Mouse (Mus musculus) embryonic facial prominence, embryonic 13.5 days (tissue): ENCODE measurements around the gene Tmem132b. TPM values are rescaled to one million over a fixed set of nuclear protein-coding genes. Genes with fewer than 3 reads are reported as not detected.

ENCODE experiments used
- ATAC-seq: fragments of 200-750 bp; cut with Nextera tagmentation; 2 replicates; pipeline ENCODE4 v1.8.0; 2017; ENCODE audit warnings: low read depth; ENCODE audit not compliant: insufficient number of reproducible peaks, insufficient read depth, low FRiP score, low TSS enrichment
- H3K27ac ChIP-seq: fragments of 300-500 bp; sonication (generic); 2 replicates; pipeline ENCODE4 v1.5.1; 2015; ENCODE audit warnings: moderate library complexity, mild to moderate bottlenecking, inconsistent platforms
- H3K27me3 ChIP-seq: fragments of 300-500 bp; sonication (generic); 2 replicates; pipeline ENCODE4 v1.6.1; 2015; ENCODE audit warnings: mild to moderate bottlenecking, inconsistent platforms
- H3K36me3 ChIP-seq: fragments of 300-500 bp; sonication (generic); 2 replicates; pipeline ENCODE4 v1.6.1; 2015; ENCODE audit warnings: mild to moderate bottlenecking, inconsistent platforms
- H3K4me1 ChIP-seq: fragments of 300-500 bp; sonication (generic); 2 replicates; pipeline ENCODE4 v1.6.1; 2015; ENCODE audit warnings: inconsistent platforms
- H3K4me2 ChIP-seq: fragments of 300-500 bp; sonication (generic); 2 replicates; pipeline ENCODE4 v1.6.1; 2015; ENCODE audit warnings: moderate library complexity, mild to moderate bottlenecking, inconsistent platforms
- H3K4me3 ChIP-seq: fragments of 300-500 bp; sonication (generic); 2 replicates; pipeline ENCODE4 v1.5.1; 2015; ENCODE audit warnings: mild to moderate bottlenecking, inconsistent platforms
- H3K9ac ChIP-seq: fragments of 300-500 bp; sonication (generic); 2 replicates; pipeline ENCODE4 v1.6.1; 2015; ENCODE audit warnings: mild to moderate bottlenecking, inconsistent platforms
- H3K9me3 ChIP-seq: fragments of 300-500 bp; sonication (generic); 2 replicates; pipeline ENCODE4 v1.6.1; 2016; ENCODE audit warnings: inconsistent platforms
- WGBS: fragments of 180-500 bp; shearing (Covaris S2); methylation state at CpG from one replicate; pipeline ENCODE4 v1.1.7; 2015; ENCODE audit warnings: mixed read lengths; 5-methylcytosine and 5-hydroxymethylcytosine counted together
- polyA plus RNA-seq: library from polyadenylated mRNA; unstranded; fragments of >200 nt; fragmentation: Nextera tagmentation; extraction: Ambion mirVana; gene quantifications from 2 replicates; pipeline ENCODE4 v1.2.1, GENCODE M21; 2015

Gene Tmem132b
- polyA plus RNA-seq, 1 experiment from 2014 or later, result 0.11 TPM

- Histone ChIP-seq H3K9ac (no peak overlapping the region), H3K9me3 (no peaks in the 10 kb centered on the region), H3K4me2 (no peak overlapping the region), H3K27me3 (no peaks in the 10 kb centered on the region), H3K27ac (no peak overlapping the region), H3K4me1 (no peaks in the 10 kb centered on the region), H3K36me3 (no peaks in the 10 kb centered on the region), H3K4me3 (no peak overlapping the region)
- WGBS, result 69% methylated on average over 11 of the region's 11 CpGs
- no peak for ATAC-seq
Observed at GRCm38 (mm10) chr5:125685681-125686331, 154.2 kb downstream of the Tmem132b start.

GRCm38 (mm10) chr5:125692538-125692937 lies 161.0 kb downstream of the Tmem132b start:
- no peak overlapping the region for H3K27ac ChIP-seq
- H3K4me1 ChIP-seq, result no peaks in the 10 kb centered on the region
- H3K27me3 ChIP-seq, result no peaks in the 10 kb centered on the region
- no peaks in the 10 kb centered on the region for H3K9me3 ChIP-seq
- H3K9ac ChIP-seq, result no peak overlapping the region
- ATAC-seq, result no peak
- no peak overlapping the region for H3K4me2 ChIP-seq
- 54% methylated on average over 10 of the region's 10 CpGs for WGBS
- H3K36me3 ChIP-seq, result no peaks in the 10 kb centered on the region
- H3K4me3 ChIP-seq, result no peak overlapping the region

DNA sequence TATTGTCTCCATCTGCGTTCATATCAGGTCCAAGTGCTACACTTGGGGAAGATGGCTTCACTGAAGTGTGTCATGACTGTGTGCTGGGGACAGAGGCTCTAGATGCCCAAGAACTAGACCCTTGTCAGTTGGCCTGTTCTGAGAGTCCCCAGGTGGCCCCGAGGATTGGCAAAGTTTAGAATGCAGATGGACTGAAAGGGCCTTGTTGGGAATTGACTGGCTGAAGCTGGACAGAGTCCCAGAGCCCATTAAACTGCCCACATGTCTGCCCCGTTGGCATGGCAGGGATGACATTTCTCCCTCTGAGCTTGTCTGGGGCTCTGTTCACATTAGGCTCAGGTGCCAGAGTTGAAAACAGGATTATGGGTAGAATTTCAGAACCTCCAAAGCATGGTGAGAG lies 167.8 kb downstream of the Tmem132b start:
- no peak overlapping the region for H3K27ac ChIP-seq
- 77% methylated on average over 3 of the region's 3 CpGs for WGBS
- no peaks in the 10 kb centered on the region for H3K4me1 ChIP-seq
- no peaks in the 10 kb centered on the region for H3K9me3 ChIP-seq
- no peak overlapping the region for H3K9ac ChIP-seq
- no peak overlapping the region for H3K4me3 ChIP-seq
- no peak for ATAC-seq
- H3K36me3 ChIP-seq, result no peaks in the 10 kb centered on the region
- H3K27me3 ChIP-seq, result no peaks in the 10 kb centered on the region
- H3K4me2 ChIP-seq, result no peak overlapping the region

- Histone ChIP-seq H3K9ac (no peak overlapping the region), H3K27me3 (no peaks in the 10 kb centered on the region), H3K4me1 (no peaks in the 10 kb centered on the region), H3K4me3 (no peak overlapping the region), H3K9me3 (no peaks in the 10 kb centered on the region), H3K27ac (no peak overlapping the region), H3K36me3 (no peaks in the 10 kb centered on the region), H3K4me2 (no peak overlapping the region)
- ATAC-seq, result no peak
- WGBS, result 85% methylated on average over 5 of the region's 5 CpGs
Observed at GRCm38 (mm10) chr5:125700234-125700633, 168.7 kb downstream of the Tmem132b start.

- Histone ChIP-seq H3K27me3 (no peaks in the 10 kb centered on the region), H3K4me3 (no peak overlapping the region), H3K9me3 (no peaks in the 10 kb centered on the region), H3K27ac (no peak overlapping the region), H3K4me1 (no peaks in the 10 kb centered on the region), H3K36me3 (no peaks in the 10 kb centered on the region), H3K9ac (no peak overlapping the region), H3K4me2 (no peak overlapping the region)
- ATAC-seq, result no peak
- WGBS, result 69% methylated on average over 8 of the region's 8 CpGs
Observed at GRCm38 (mm10) chr5:125705379-125705778, 173.8 kb downstream of the Tmem132b start.

DNA sequence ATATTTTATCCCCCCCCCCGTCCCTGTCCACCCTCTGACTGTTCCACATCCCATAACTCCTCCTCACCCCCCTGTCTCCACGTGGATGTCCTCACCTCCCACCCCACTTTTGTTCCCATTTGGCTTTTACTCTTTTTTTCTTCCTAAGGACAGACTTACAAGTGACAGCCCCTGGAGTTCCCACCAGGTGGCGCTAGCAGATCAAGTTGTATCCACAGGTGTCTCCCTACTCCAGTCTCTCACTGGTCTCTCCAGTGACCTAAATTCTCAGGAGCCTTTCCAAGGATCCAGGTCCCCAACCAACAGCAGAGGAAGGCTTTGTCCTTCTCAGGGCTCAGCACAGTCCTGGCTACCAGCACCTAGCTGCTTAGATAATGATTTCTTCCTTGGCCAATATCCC lies 177.6 kb downstream of the Tmem132b start:
- Histone ChIP-seq H3K27ac (no peak overlapping the region), H3K36me3 (no peaks in the 10 kb centered on the region)
- ATAC-seq, result no peak

GRCm38 (mm10) chr5:125726815-125727214 lies 195.2 kb downstream of the Tmem132b start:
- Histone ChIP-seq H3K9me3 (peaks cover 11% of the 10 kb centered on the region), H3K27me3 (no peaks in the 10 kb centered on the region), H3K4me2 (no peak overlapping the region), H3K9ac (no peak overlapping the region), H3K36me3 (no peaks in the 10 kb centered on the region), H3K4me3 (no peak overlapping the region), H3K4me1 (no peaks in the 10 kb centered on the region), H3K27ac (no peak overlapping the region)
- ATAC-seq, result no peak
- 89% methylated on average over 7 of the region's 7 CpGs for WGBS

More for the DNA sequence above, 177.6 kb downstream of the Tmem132b start:
- no peak overlapping the region for H3K9ac ChIP-seq
- WGBS, result 5% methylated on average over 3 of the region's 3 CpGs
- H3K4me2 ChIP-seq, result no peak overlapping the region
- no peaks in the 10 kb centered on the region for H3K9me3 ChIP-seq
- H3K4me3 ChIP-seq, result no peak overlapping the region
- H3K4me1 ChIP-seq, result no peaks in the 10 kb centered on the region
- no peaks in the 10 kb centered on the region for H3K27me3 ChIP-seq

DNA sequence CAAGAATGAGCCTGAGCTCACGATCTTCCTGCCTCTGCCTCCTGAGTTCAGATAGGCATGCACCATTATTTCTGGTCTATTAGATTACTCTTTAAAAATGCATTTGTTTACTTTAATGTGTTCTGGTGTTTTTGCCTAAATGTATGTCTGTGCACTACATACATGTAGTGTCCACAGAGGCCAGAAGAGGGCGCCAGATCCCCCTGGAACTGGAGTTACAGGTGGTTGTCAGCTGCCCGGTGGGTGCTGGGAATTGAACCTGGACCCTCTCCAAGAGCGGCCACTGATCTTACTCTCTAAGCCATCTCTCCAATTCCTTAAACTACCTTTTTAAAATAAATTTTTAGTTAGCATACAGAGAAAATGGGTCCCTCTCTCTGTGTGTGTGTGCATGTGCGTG lies 195.9 kb downstream of the Tmem132b start:
- Histone ChIP-seq H3K4me1 (no peaks in the 10 kb centered on the region), H3K36me3 (no peaks in the 10 kb centered on the region), H3K27ac (no peak overlapping the region), H3K4me3 (no peak overlapping the region), H3K9me3 (peaks cover 11% of the 10 kb centered on the region), H3K9ac (no peak overlapping the region), H3K27me3 (no peaks in the 10 kb centered on the region), H3K4me2 (no peak overlapping the region)
- no peak for ATAC-seq
- 80% methylated on average over 5 of the region's 5 CpGs for WGBS

DNA sequence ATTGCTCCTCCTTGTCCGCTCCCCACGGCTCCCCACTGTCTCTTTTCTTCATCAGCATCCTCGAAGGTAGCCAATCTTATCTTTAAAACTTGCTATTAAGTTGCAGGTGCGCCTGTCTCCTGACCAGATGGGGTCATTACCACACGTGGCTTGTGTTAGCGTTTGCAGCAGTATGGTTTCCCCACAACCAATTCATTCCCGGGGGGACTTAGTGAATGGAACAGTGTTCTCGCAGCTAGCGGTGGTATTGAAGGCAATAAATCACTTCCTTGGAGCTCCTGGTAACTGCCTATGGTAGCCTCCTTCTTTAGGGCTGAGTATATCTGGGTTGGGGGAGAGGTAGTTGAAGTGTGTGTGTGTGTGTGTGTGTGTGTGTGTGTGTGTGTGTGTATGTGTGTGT lies 196.4 kb downstream of the Tmem132b start:
- WGBS, result 85% methylated on average over 9 of the region's 9 CpGs
- Histone ChIP-seq H3K9ac (no peak overlapping the region), H3K27ac (no peak overlapping the region), H3K27me3 (no peaks in the 10 kb centered on the region), H3K4me1 (no peaks in the 10 kb centered on the region), H3K4me2 (no peak overlapping the region), H3K9me3 (peaks cover 11% of the 10 kb centered on the region), H3K4me3 (no peak overlapping the region), H3K36me3 (no peaks in the 10 kb centered on the region)
- ATAC-seq, result no peak

GRCm38 (mm10) chr5:125728521-125728920 lies 196.9 kb downstream of the Tmem132b start:
- Histone ChIP-seq H3K36me3 (no peaks in the 10 kb centered on the region), H3K27me3 (no peaks in the 10 kb centered on the region), H3K9ac (no peak overlapping the region), H3K9me3 (peaks cover 11% of the 10 kb centered on the region), H3K4me2 (no peak overlapping the region), H3K4me1 (no peaks in the 10 kb centered on the region), H3K4me3 (no peak overlapping the region), H3K27ac (no peak overlapping the region)
- WGBS, result 87% methylated on average over 3 of the region's 3 CpGs
- no peak for ATAC-seq

DNA sequence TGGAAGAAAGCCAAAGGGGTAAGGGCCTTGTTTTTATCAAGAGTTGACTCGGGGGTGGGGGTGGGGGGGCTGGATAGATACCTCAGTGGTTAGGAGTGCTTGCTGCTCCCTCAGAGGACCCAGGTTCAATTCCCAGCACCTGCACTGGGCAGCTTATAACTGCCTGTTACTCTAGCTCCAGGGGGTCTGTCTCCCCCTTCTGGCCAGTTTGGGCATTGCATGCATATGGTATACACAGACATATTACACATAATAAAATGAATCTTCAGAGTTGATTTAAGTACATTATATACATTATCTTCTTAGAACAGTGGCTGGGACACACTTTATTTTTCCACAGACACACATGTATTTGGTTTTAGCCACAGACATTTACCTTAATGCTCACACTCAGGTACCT lies 202.2 kb downstream of the Tmem132b start:
- Histone ChIP-seq H3K4me3 (no peak overlapping the region), H3K27ac (no peak overlapping the region), H3K36me3 (no peaks in the 10 kb centered on the region), H3K4me2 (no peak overlapping the region), H3K9me3 (no peaks in the 10 kb centered on the region; the same call in 1 of the 2 replicates), H3K4me1 (no peaks in the 10 kb centered on the region), H3K27me3 (no peaks in the 10 kb centered on the region), H3K9ac (no peak overlapping the region)
- WGBS, result 74% methylated on average over 1 of the region's 1 CpGs
- ATAC-seq, result no peak

DNA sequence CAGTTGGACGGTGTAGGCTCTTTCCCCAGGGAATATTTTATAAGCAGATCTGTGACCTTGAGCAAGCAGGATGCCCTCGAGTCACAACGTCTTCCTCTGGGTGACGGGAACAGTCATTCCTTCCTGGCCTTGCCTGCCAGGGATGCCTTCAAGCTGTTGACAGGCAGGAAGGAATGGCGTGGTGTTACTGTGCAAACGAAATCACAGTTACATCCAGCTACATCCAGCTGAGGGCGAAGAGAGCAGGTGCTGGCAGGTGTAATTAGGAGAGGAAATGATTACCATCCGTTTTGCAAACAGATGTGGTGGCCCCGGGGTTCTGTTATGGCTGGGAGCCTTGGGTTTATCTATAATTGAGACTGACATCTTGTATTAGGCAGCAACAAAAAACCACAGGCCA lies 205.5 kb downstream of the Tmem132b start:
- WGBS, result 42% methylated on average over 9 of the region's 9 CpGs
- ATAC-seq, result no peak

More for the DNA sequence above, 205.5 kb downstream of the Tmem132b start:
- no peaks in the 10 kb centered on the region for H3K36me3 ChIP-seq
- H3K4me3 ChIP-seq, result no peak overlapping the region
- H3K4me1 ChIP-seq, result no peaks in the 10 kb centered on the region
- no peak overlapping the region for H3K4me2 ChIP-seq
- no peak overlapping the region for H3K27ac ChIP-seq
- no peaks in the 10 kb centered on the region for H3K27me3 ChIP-seq
- H3K9me3 ChIP-seq, result no peaks in the 10 kb centered on the region; the same call in 1 of the 2 replicates
- H3K9ac ChIP-seq, result no peak overlapping the region
